Mouse (Mus musculus): ENCODE measurements around the gene Arhgef33. TPM values are rescaled to one million over a fixed set of nuclear protein-coding genes. Genes with fewer than 3 reads are reported as not detected.
A peak's percentile ranks its signal among the peaks of the same experiment; 100 is the strongest.

Gene Arhgef33
- polyA plus RNA-seq, 1 experiment = 0.01 TPM

GRCm38 (mm10) chr17:80291148-80291547 lies 16.1 kb upstream of the Arhgef33 start:
- no peak overlapping the region for H3ac ChIP-seq (ENCODE audit: control insufficient read depth, insufficient read length)
- H3K36me3 ChIP-seq (ENCODE audit: control insufficient read depth, insufficient read depth) = no peaks in the 10 kb centered on the region
- peak overlapping the region; percentile 91 for H3K4me3 ChIP-seq
- no peak overlapping the region for H3K4me2 ChIP-seq (ENCODE audit: low read depth)
- TF ChIP-seq POLR2A (IDR thresholded peaks at IDR 0.05; ENCODE audit: insufficient read length, low read depth) = no peak
- no peak for TF ChIP-seq POLR2AphosphoS2 (IDR thresholded peaks at IDR 0.05; ENCODE audit: insufficient read length, low read depth)
- TF ChIP-seq MYOG (IDR thresholded peaks at IDR 0.05; ENCODE audit: control insufficient read depth in 1 of 3, insufficient read depth in 1 of 3, insufficient read length in 2 of 3, low read depth in 2 of 3) = no peak
- TF ChIP-seq USF1 (IDR thresholded peaks at IDR 0.05; ENCODE audit: low read depth) = no peak
- TF ChIP-seq REST (IDR thresholded peaks at IDR 0.05; ENCODE audit: insufficient read depth, insufficient read length) = no peak
- no peak for TF ChIP-seq TCF3 (IDR thresholded peaks at IDR 0.05; ENCODE audit: insufficient read length, low read depth)
- TF ChIP-seq MYOD1 (IDR thresholded peaks at IDR 0.05; ENCODE audit: control insufficient read depth in 1 of 3, insufficient read length in 2 of 3, low read depth in 2 of 3) = no peak
- no peak for TF ChIP-seq E2F4 (IDR thresholded peaks at IDR 0.05; ENCODE audit: insufficient read depth)
- no peaks in the 10 kb centered on the region for H3K27me3 ChIP-seq (ENCODE audit: control insufficient read depth, insufficient read depth, insufficient read length)
- peaks cover 21% of the 10 kb centered on the region for H3K79me2 ChIP-seq (ENCODE audit: control insufficient read depth, insufficient read depth)

- no peaks in the 10 kb centered on the region for H3K79me2 ChIP-seq (ENCODE audit: control insufficient read depth, insufficient read depth)
- TF ChIP-seq MYOD1 (IDR thresholded peaks at IDR 0.05; ENCODE audit: control insufficient read depth in 1 of 3, insufficient read length in 2 of 3, low read depth in 2 of 3) (no peak), TCF3 (IDR thresholded peaks at IDR 0.05; ENCODE audit: insufficient read length, low read depth) (no peak), REST (IDR thresholded peaks at IDR 0.05; ENCODE audit: insufficient read depth, insufficient read length) (no peak), TCF12 (IDR thresholded peaks at IDR 0.05; ENCODE audit: insufficient read depth, poor library complexity, severe bottlenecking) (no peak), MAX (IDR thresholded peaks at IDR 0.05; ENCODE audit: low read depth) (no peak), MYOG (IDR thresholded peaks at IDR 0.05; ENCODE audit: control insufficient read depth in 1 of 3, insufficient read depth in 1 of 3, insufficient read length in 2 of 3, low read depth in 2 of 3) (no peak), POLR2AphosphoS2 (IDR thresholded peaks at IDR 0.05; ENCODE audit: insufficient read length, low read depth) (no peak), POLR2A (IDR thresholded peaks at IDR 0.05; ENCODE audit: insufficient read length, low read depth) (no peak), E2F4 (IDR thresholded peaks at IDR 0.05; ENCODE audit: insufficient read depth) (no peak), SRF (IDR thresholded peaks at IDR 0.05; ENCODE audit: control insufficient read depth, insufficient read length, low read depth) (no peak), CEBPB (IDR thresholded peaks at IDR 0.05; ENCODE audit: insufficient read depth, poor library complexity, severe bottlenecking) (no peak)
- no peak overlapping the region for H3K4me2 ChIP-seq (ENCODE audit: low read depth)
These were observed 11.9 kb upstream of the Arhgef33 start for GRCm38 (mm10) chr17:80295258-80295657.

GRCm38 (mm10) chr17:80298844-80299243 lies 8.4 kb upstream of the Arhgef33 start:
- no peak overlapping the region for H3K4me2 ChIP-seq (ENCODE audit: low read depth)
- H3K36me3 ChIP-seq (ENCODE audit: control insufficient read depth, insufficient read depth) = no peaks in the 10 kb centered on the region
- no peak overlapping the region for H3ac ChIP-seq (ENCODE audit: control insufficient read depth, insufficient read length)
- H3K79me2 ChIP-seq (ENCODE audit: control insufficient read depth, insufficient read depth) = no peaks in the 10 kb centered on the region
- no peak overlapping the region for H3K4me3 ChIP-seq
- no peaks in the 10 kb centered on the region for H3K27me3 ChIP-seq (ENCODE audit: control insufficient read depth, insufficient read depth, insufficient read length)
- TF ChIP-seq SRF (IDR thresholded peaks at IDR 0.05; ENCODE audit: control insufficient read depth, insufficient read length, low read depth) (no peak), MYOG (IDR thresholded peaks at IDR 0.05; ENCODE audit: control insufficient read depth in 1 of 3, insufficient read depth in 1 of 3, insufficient read length in 2 of 3, low read depth in 2 of 3) (no peak)

More at GRCm38 (mm10) chr17:80295258-80295657, 11.9 kb upstream of the Arhgef33 start:
- Histone ChIP-seq H3K27me3 (ENCODE audit: control insufficient read depth, insufficient read depth, insufficient read length) (no peaks in the 10 kb centered on the region), H3K36me3 (ENCODE audit: control insufficient read depth, insufficient read depth) (no peaks in the 10 kb centered on the region), H3K4me3 (no peak overlapping the region), H3ac (ENCODE audit: control insufficient read depth, insufficient read length) (no peak overlapping the region)

- H3K27me3 ChIP-seq (ENCODE audit: control insufficient read depth, insufficient read depth, insufficient read length) = no peaks in the 10 kb centered on the region
- peak overlapping the region; percentile 62 for H3K4me2 ChIP-seq (ENCODE audit: low read depth)
- H3K36me3 ChIP-seq (ENCODE audit: control insufficient read depth, insufficient read depth) = no peaks in the 10 kb centered on the region
- no peak overlapping the region for H3ac ChIP-seq (ENCODE audit: control insufficient read depth, insufficient read length)
- TF ChIP-seq TCF12 (IDR thresholded peaks at IDR 0.05; ENCODE audit: insufficient read depth, poor library complexity, severe bottlenecking) = no peak
- no peak for TF ChIP-seq POLR2AphosphoS2 (IDR thresholded peaks at IDR 0.05; ENCODE audit: insufficient read length, low read depth)
- no peak for TF ChIP-seq CEBPB (IDR thresholded peaks at IDR 0.05; ENCODE audit: insufficient read depth, poor library complexity, severe bottlenecking)
- TF ChIP-seq POLR2A (IDR thresholded peaks at IDR 0.05; ENCODE audit: insufficient read length, low read depth) = no peak
- TF ChIP-seq REST (IDR thresholded peaks at IDR 0.05; ENCODE audit: insufficient read depth, insufficient read length) = no peak
- TF ChIP-seq TCF3 (IDR thresholded peaks at IDR 0.05; ENCODE audit: insufficient read length, low read depth) = no peak
- TF ChIP-seq USF1 (IDR thresholded peaks at IDR 0.05; ENCODE audit: low read depth) = no peak
- TF ChIP-seq E2F4 (IDR thresholded peaks at IDR 0.05; ENCODE audit: insufficient read depth) = no peak
- TF ChIP-seq MYOG (IDR thresholded peaks at IDR 0.05; ENCODE audit: control insufficient read depth in 1 of 3, insufficient read depth in 1 of 3, insufficient read length in 2 of 3, low read depth in 2 of 3) = no peak
- no peak for TF ChIP-seq MAX (IDR thresholded peaks at IDR 0.05; ENCODE audit: low read depth)
- no peak for TF ChIP-seq SRF (IDR thresholded peaks at IDR 0.05; ENCODE audit: control insufficient read depth, insufficient read length, low read depth)
- TF ChIP-seq MYOD1 (IDR thresholded peaks at IDR 0.05; ENCODE audit: control insufficient read depth in 1 of 3, insufficient read length in 2 of 3, low read depth in 2 of 3) = no peak
- H3K79me2 ChIP-seq (ENCODE audit: control insufficient read depth, insufficient read depth) = no peaks in the 10 kb centered on the region
- no peak overlapping the region for H3K4me3 ChIP-seq
These were observed 4.6 kb downstream of the Arhgef33 start for GRCm38 (mm10) chr17:80311761-80312160.

- TF ChIP-seq MYOG (IDR thresholded peaks at IDR 0.05; ENCODE audit: control insufficient read depth in 1 of 3, insufficient read depth in 1 of 3, insufficient read length in 2 of 3, low read depth in 2 of 3) (no peak), MYOD1 (IDR thresholded peaks at IDR 0.05; ENCODE audit: control insufficient read depth in 1 of 3, insufficient read length in 2 of 3, low read depth in 2 of 3) (no peak), POLR2A (IDR thresholded peaks at IDR 0.05; ENCODE audit: insufficient read length, low read depth) (no peak), SRF (IDR thresholded peaks at IDR 0.05; ENCODE audit: control insufficient read depth, insufficient read length, low read depth) (no peak), TCF3 (IDR thresholded peaks at IDR 0.05; ENCODE audit: insufficient read length, low read depth) (no peak), E2F4 (IDR thresholded peaks at IDR 0.05; ENCODE audit: insufficient read depth) (no peak)
- no peaks in the 10 kb centered on the region for H3K27me3 ChIP-seq (ENCODE audit: control insufficient read depth, insufficient read depth, insufficient read length)
- no peak overlapping the region for H3K4me3 ChIP-seq
- H3K4me2 ChIP-seq (ENCODE audit: low read depth) = no peak overlapping the region
- H3ac ChIP-seq (ENCODE audit: control insufficient read depth, insufficient read length) = no peak overlapping the region
- no peaks in the 10 kb centered on the region for H3K36me3 ChIP-seq (ENCODE audit: control insufficient read depth, insufficient read depth)
- H3K79me2 ChIP-seq (ENCODE audit: control insufficient read depth, insufficient read depth) = no peaks in the 10 kb centered on the region
These were observed 5.2 kb downstream of the Arhgef33 start for GRCm38 (mm10) chr17:80312405-80312804.
